Mouse (Mus musculus): ENCODE data around the gene Tdgf1. TPM values are rescaled to one million over a fixed set of nuclear protein-coding genes. Genes with fewer than 3 reads are reported as not detected.

Gene Tdgf1
- polyA plus RNA-seq, 1 experiment from 2014 or later, result not detected

- 89% methylated on average over 11 of the region's 11 CpGs for WGBS
- no peak for DNase-seq (ENCODE audit: low spot score)
These were observed 5.4 kb upstream of the Tdgf1 start, which contains the start of gene Lrrc2 for GRCm38 (mm10) chr9:110951397-110951796. TSS of gene Lrrc2 (plus strand) at chr9:110951545.

DNA sequence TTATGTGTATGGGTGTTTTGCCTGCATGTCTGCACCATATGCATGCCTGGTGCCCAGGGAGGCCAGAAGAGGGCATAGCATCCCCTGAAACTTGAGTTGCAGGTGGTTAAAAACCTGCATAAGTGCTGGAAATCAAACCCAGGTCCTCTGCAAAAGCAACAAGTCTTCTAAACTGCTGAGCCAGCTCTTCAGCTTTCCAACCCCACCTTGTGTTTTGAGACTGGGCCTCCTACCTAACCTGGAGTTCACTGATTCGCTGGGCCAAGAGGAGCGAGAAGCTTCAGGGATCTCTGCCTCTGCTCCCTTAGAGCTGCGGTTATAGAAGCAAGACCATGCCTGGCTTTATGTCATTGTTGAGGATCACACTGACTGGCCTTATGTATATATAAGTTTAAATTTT lies 4.2 kb upstream of the Tdgf1 start:
- Histone ChIP-seq H3K36me3 (replicated peaks) (no peaks in the 10 kb centered on the region), H3K27me3 (replicated peaks; ENCODE audit: low read depth, poor library complexity, severe bottlenecking) (peaks cover 88% of the 10 kb centered on the region), H3K4me3 (no peak overlapping the region), H3K9me3 (no peaks in the 10 kb centered on the region), H3K27ac (replicated peaks) (no peak overlapping the region), H3K4me1 (peaks cover 29% of the 10 kb centered on the region)
- DNase-seq (ENCODE audit: low spot score), result no peak
- WGBS, result 94% methylated on average over 3 of the region's 3 CpGs

More at GRCm38 (mm10) chr9:110951397-110951796, 5.4 kb upstream of the Tdgf1 start, which contains the start of gene Lrrc2:
- Histone ChIP-seq H3K4me1 (peaks cover 26% of the 10 kb centered on the region), H3K36me3 (replicated peaks) (no peaks in the 10 kb centered on the region), H3K4me3 (no peak within 1 kb of the TSS), H3K27ac (replicated peaks) (no peak within 1 kb of the TSS), H3K27me3 (replicated peaks; ENCODE audit: low read depth, poor library complexity, severe bottlenecking) (peaks cover 87% of the 10 kb centered on the region), H3K9me3 (no peaks in the 10 kb centered on the region)

- WGBS, result 55% methylated on average over 8 of the region's 8 CpGs
These were observed 2.9 kb upstream of the Tdgf1 start for GRCm38 (mm10) chr9:110948813-110949310.

DNA sequence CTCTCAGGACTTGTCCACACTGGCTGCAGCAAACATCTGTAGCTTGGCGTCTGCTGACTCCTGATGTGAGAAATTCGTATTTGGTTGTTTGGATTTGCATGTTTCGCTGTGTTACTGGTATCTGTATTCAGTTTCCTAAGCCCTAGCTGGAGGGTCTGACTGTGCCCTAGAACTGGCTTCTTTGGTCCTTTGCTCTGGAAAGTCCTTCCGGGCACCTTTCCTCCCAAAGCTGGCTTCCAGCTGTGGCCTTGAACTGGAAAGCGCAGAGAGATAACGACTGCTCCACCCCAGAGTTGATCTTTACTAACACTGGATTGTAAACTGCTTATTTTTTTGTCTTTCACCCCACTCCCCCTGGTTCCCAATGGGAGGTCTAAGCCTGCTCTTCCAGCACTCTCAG lies 1.9 kb upstream of the Tdgf1 start:
- Histone ChIP-seq H3K27me3 (replicated peaks; ENCODE audit: low read depth, poor library complexity, severe bottlenecking) (peaks cover 89% of the 10 kb centered on the region), H3K36me3 (replicated peaks) (no peaks in the 10 kb centered on the region), H3K27ac (replicated peaks) (no peak overlapping the region), H3K9me3 (no peaks in the 10 kb centered on the region), H3K4me1 (peaks cover 18% of the 10 kb centered on the region), H3K4me3 (no peak overlapping the region)
- 23% methylated on average over 6 of the region's 6 CpGs for WGBS
- DNase-seq (ENCODE audit: low spot score), result no peak

More at GRCm38 (mm10) chr9:110948813-110949310, 2.9 kb upstream of the Tdgf1 start:
- no peak for DNase-seq (ENCODE audit: low spot score)
- no peak overlapping the region for H3K4me3 ChIP-seq
- no peaks in the 10 kb centered on the region for H3K36me3 ChIP-seq (replicated peaks)
- no peak overlapping the region for H3K27ac ChIP-seq (replicated peaks)
- peaks cover 23% of the 10 kb centered on the region for H3K4me1 ChIP-seq
- H3K27me3 ChIP-seq (replicated peaks; ENCODE audit: low read depth, poor library complexity, severe bottlenecking), result peaks cover 89% of the 10 kb centered on the region
- H3K9me3 ChIP-seq, result no peaks in the 10 kb centered on the region

- peak; percentile 21 for DNase-seq (ENCODE audit: low spot score)
- 3% methylated on average over 6 of the region's 6 CpGs for WGBS
- no peak overlapping the region for H3K27ac ChIP-seq (replicated peaks)
- H3K27me3 ChIP-seq (replicated peaks; ENCODE audit: low read depth, poor library complexity, severe bottlenecking), result peaks cover 84% of the 10 kb centered on the region
- H3K36me3 ChIP-seq (replicated peaks), result no peaks in the 10 kb centered on the region
- peaks cover 18% of the 10 kb centered on the region for H3K4me1 ChIP-seq
- no peaks in the 10 kb centered on the region for H3K9me3 ChIP-seq
- H3K4me3 ChIP-seq, result peak overlapping the region; percentile 27; the same call in 1 of the 2 replicates
These were observed 1.3 kb upstream of the Tdgf1 start for GRCm38 (mm10) chr9:110947261-110947661.

DNA sequence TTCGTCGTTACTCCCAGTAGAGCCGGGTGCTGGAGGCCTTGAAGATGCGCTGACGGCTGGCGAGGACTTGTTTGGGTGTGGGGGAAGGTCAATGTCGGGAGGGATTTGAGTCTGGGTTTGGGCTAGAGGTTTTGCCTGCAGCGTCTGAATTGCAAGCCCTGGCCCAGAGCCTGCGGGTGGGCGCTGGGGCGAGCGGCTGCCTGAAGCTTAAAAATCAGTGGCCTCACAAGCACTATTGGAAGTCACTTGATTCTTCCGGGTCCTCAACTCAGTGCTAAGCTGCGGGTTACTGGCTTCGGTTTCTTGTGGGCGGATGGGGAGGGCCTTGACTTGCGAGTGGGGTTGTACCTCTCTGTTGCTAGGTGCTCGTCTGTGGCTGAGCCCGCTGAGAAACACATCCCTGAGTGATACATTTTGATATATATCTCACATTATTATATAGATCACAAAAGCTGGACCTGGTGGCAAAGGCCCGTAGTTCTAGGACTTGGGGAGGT lies 638 bp upstream of the Tdgf1 start:
- Histone ChIP-seq H3K9me3 (no peaks in the 10 kb centered on the region), H3K4me3 (peak overlapping the region; percentile 27), H3K27me3 (replicated peaks; ENCODE audit: low read depth, poor library complexity, severe bottlenecking) (peaks cover 78% of the 10 kb centered on the region)

GRCm38 (mm10) chr9:110945343-110945742 lies 615 bp downstream of the Tdgf1 start:
- 21% methylated on average over 18 of the region's 18 CpGs for WGBS
- Histone ChIP-seq H3K27me3 (replicated peaks; ENCODE audit: low read depth, poor library complexity, severe bottlenecking) (peaks cover 70% of the 10 kb centered on the region), H3K27ac (replicated peaks) (no peak overlapping the region), H3K4me3 (no peak overlapping the region), H3K9me3 (no peaks in the 10 kb centered on the region), H3K4me1 (peaks cover 18% of the 10 kb centered on the region), H3K36me3 (replicated peaks) (no peaks in the 10 kb centered on the region)
- DNase-seq (ENCODE audit: low spot score), result peak; percentile 13

More for the DNA sequence above, 638 bp upstream of the Tdgf1 start:
- peak; percentile 60 for DNase-seq (ENCODE audit: low spot score)
- Histone ChIP-seq H3K36me3 (replicated peaks) (no peaks in the 10 kb centered on the region), H3K27ac (replicated peaks) (no peak overlapping the region), H3K4me1 (peaks cover 18% of the 10 kb centered on the region)
- WGBS, result 2% methylated on average over 20 of the region's 20 CpGs

DNA sequence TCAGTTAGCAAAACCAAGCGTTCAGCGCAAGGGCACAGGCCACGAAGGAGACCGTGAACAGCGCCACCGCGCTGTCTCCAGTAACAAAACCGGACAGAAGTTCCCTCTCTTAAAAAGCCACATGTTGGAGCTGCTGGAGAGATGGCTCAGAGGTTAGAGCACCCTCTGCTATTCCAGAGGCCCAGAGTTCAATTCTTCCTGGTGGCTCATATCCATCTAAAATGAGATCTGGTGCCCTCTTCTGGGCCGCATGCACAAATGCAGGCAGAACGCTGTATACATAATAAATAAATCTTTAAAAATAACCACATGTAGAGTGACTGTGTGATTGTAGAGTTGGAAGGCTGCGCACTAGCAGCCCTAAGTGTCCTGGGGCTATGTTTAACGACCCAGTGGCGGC lies 1.7 kb downstream of the Tdgf1 start:
- peaks cover 18% of the 10 kb centered on the region for H3K4me1 ChIP-seq
- peak; percentile 17 for DNase-seq (ENCODE audit: low spot score)
- WGBS, result 34% methylated on average over 13 of the region's 13 CpGs
- no peaks in the 10 kb centered on the region for H3K9me3 ChIP-seq
- H3K36me3 ChIP-seq (replicated peaks), result no peaks in the 10 kb centered on the region
- H3K4me3 ChIP-seq, result no peak overlapping the region
- peaks cover 64% of the 10 kb centered on the region for H3K27me3 ChIP-seq (replicated peaks; ENCODE audit: low read depth, poor library complexity, severe bottlenecking)
- H3K27ac ChIP-seq (replicated peaks), result no peak overlapping the region

DNA sequence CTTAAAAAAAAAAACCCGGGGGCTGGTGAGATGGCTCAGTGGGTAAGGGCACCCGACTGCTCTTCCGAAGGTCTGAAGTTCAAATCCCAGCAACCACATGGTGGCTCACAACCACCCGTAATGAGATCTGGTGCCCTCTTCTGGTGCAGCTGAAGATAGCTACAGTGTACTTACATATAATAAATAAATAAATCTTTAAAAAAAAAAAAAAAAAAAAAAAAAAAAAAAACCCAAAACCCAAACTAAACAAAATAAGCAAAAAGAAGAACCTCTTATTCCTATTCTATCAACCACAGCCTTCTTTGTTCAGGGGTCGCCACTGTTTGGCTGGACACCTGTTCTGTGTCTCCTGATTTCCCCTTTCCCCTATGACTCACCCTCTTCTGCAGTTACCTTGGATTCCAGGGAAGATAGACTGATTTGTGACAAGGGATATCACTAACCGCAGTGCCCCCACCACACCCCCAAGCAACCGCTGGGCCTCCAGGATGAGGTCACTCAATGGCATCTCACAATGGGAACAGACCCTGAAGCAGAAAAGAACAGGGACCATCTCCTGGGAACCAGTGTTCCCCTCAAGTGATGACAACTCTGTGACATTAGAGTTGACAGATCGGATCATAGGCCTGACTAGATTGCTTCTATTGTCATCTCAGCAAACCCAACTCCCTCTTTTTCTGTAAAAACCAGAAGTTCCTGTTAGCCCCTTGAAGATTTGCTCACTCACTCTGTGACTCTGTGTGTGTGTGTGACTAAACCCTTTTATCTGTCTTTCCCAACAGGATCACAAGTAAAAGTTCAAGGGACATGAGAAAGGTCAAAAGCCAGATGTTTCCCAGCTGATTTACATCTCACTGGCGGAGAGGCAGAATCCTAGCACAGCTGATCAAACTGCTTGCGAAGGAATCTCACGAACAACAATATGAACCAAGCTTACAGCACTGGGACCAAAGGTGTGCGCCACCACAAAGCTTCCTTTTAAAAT lies 8.2 kb downstream of the Tdgf1 start:
- Histone ChIP-seq H3K4me1 (peaks cover 11% of the 10 kb centered on the region), H3K36me3 (replicated peaks) (no peaks in the 10 kb centered on the region), H3K9me3 (no peaks in the 10 kb centered on the region), H3K4me3 (no peak overlapping the region), H3K27me3 (replicated peaks; ENCODE audit: low read depth, poor library complexity, severe bottlenecking) (peaks cover 1% of the 10 kb centered on the region; the same call in 1 of the 2 replicates), H3K27ac (replicated peaks) (no peak overlapping the region)
- WGBS, result 69% methylated on average over 12 of the region's 12 CpGs
- no peak for DNase-seq (ENCODE audit: low spot score)

- Histone ChIP-seq H3K9me3 (no peaks in the 10 kb centered on the region), H3K36me3 (replicated peaks) (no peaks in the 10 kb centered on the region), H3K4me1 (peaks cover 14% of the 10 kb centered on the region), H3K4me3 (no peak overlapping the region), H3K27me3 (replicated peaks; ENCODE audit: low read depth, poor library complexity, severe bottlenecking) (no peaks in the 10 kb centered on the region), H3K27ac (replicated peaks) (no peak overlapping the region)
- DNase-seq (ENCODE audit: low spot score), result no peak
- WGBS, result 86% methylated on average over 7 of the region's 7 CpGs
These were observed 10.0 kb downstream of the Tdgf1 start for GRCm38 (mm10) chr9:110935941-110936340.

DNA sequence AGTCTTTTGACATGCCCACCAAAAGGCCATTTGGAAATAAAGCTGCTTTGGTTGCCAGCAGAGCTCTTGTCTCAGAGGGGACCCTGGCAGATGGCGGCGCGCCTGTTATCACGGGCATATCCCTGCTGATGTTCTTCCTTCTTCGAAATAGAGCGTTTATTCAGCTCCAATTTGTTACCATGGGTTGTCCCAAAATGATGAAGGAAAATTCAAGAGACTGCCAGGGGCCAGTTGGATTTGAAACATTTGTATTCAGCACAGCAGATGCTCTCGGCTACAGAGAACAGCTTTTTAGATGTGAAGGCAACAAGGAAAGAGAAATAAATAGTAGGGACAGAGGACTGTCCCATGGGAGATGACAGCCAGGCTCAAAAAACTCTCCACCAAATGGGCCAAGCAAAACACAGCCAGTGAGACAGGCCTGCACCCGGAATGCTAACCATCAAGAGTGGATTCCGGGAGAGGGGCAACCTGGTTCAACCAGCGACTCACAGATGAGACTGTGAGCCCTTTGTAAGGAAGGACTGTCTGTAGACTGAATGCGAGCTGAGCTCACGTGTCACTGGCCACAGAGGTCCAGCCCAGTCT lies 12.0 kb downstream of the Tdgf1 start:
- no peak overlapping the region for H3K27ac ChIP-seq (replicated peaks)
- WGBS, result 85% methylated on average over 12 of the region's 12 CpGs

DNA sequence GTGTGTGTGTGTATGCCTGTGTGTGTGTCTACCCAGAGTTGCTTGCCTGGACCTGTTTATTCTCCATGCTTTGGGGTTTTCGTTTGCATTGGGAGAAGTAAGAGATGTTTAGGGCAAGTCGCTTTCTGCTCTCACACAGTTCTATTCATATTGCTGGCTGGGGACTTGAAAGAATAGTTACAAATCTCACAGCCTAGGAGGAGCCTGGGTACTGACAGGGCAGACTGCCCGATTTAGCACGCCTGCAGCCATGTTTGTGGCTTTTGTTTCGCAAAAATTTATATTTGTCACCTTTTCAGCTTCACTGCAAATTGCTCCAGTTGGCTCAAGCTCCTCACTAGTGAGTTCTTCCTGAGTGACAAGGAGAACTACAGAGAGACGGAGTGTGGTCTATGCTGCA lies 14.4 kb downstream of the Tdgf1 start:
- Histone ChIP-seq H3K27ac (replicated peaks) (no peak overlapping the region), H3K4me3 (no peak overlapping the region), H3K4me1 (0 out of 2 replicates have a peak, but pooled peaks cover 3% of the 10 kb centered on the region), H3K9me3 (no peaks in the 10 kb centered on the region), H3K27me3 (replicated peaks; ENCODE audit: low read depth, poor library complexity, severe bottlenecking) (no peaks in the 10 kb centered on the region), H3K36me3 (replicated peaks) (no peaks in the 10 kb centered on the region)
- WGBS, result 77% methylated on average over 6 of the region's 6 CpGs
- DNase-seq (ENCODE audit: low spot score), result no peak

More for the DNA sequence above, 12.0 kb downstream of the Tdgf1 start:
- no peaks in the 10 kb centered on the region for H3K27me3 ChIP-seq (replicated peaks; ENCODE audit: low read depth, poor library complexity, severe bottlenecking)
- no peaks in the 10 kb centered on the region for H3K36me3 ChIP-seq (replicated peaks)
- H3K9me3 ChIP-seq, result no peaks in the 10 kb centered on the region
- no peak for DNase-seq (ENCODE audit: low spot score)
- H3K4me1 ChIP-seq, result peaks cover 14% of the 10 kb centered on the region
- no peak overlapping the region for H3K4me3 ChIP-seq

All from embryonic facial prominence, embryonic 10.5 days (tissue).